Mouse (Mus musculus) ES-E14 (cell line): ENCODE measurements at regions not wholly inside any gene's neighbourhood (a gene's known extent, or its start where the extent isn't known, plus 50 kb on each side); places are given as distances from the start of the nearest gene placed in this dataset.

Experiments
- MAFK ChIP-seq: IDR thresholded peaks from 2 replicates; pipeline ENCODE4 v1.6.1; 2014; ENCODE audit warnings: mild to moderate bottlenecking, low read depth, low read length, inconsistent platforms; ENCODE audit not compliant: insufficient read depth
- ZC3H11A ChIP-seq: IDR thresholded peaks from 2 replicates; pipeline ENCODE4 v1.6.1; 2012; ENCODE audit warnings: low read depth, mild to moderate bottlenecking, inconsistent platforms, low read length, borderline replicate concordance
- ZNF384 ChIP-seq: IDR thresholded peaks from 2 replicates; pipeline ENCODE4 v1.6.1; 2012; ENCODE audit warnings: low read depth, low read length, inconsistent platforms

DNA sequence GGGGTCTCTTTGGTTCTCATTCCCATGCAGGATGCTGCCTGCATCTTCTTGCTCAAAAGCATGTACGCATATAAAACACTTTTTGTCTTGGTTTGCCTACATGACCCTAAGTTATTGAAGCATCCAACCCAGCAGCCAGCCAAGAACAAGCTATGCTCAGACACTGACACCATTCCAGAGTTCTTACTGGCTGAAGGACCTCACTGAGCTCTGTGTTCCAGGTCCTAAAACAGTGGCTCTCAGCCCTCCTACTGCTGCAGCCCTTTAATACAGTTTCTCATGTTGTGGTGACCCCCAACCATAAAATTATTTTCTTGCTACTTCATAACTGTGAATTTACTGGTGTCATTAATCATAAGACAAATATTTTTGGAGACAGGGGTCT is 450.4 kb downstream of the Tns1 start:
- no peak for TF ChIP-seq MAFK
- no peak for TF ChIP-seq ZC3H11A
- TF ChIP-seq ZNF384 = no peak
